Mouse (Mus musculus) stomach, embryonic 16.5 days (tissue): ENCODE measurements around the gene Trp53i11. TPM values are rescaled to one million over a fixed set of nuclear protein-coding genes. Genes with fewer than 3 reads are reported as not detected.

Experiments used
- ATAC-seq: fragments of 200-750 bp; cut with Nextera tagmentation; 2 replicates; pipeline ENCODE4 v1.8.0; 2017; ENCODE audit warnings: moderate number of reproducible peaks, moderate TSS enrichment; ENCODE audit not compliant: insufficient read depth, low FRiP score
- H3K27ac ChIP-seq: fragments of 300-500 bp; sonication (generic); 2 replicates; pipeline ENCODE4 v1.5.1; 2014; ENCODE audit warnings: low read length
- H3K27me3 ChIP-seq: fragments of 300-500 bp; sonication (generic); 2 replicates; pipeline ENCODE4 v1.6.1; 2014; ENCODE audit warnings: low read length, control low read depth, mixed read lengths; ENCODE audit not compliant: control insufficient read depth, insufficient read depth
- H3K36me3 ChIP-seq: fragments of 300-500 bp; sonication (generic); 2 replicates; pipeline ENCODE4 v1.6.1; 2014; ENCODE audit warnings: low read length; ENCODE audit not compliant: control insufficient read depth, insufficient read depth
- H3K4me1 ChIP-seq: fragments of 300-500 bp; sonication (generic); 2 replicates; pipeline ENCODE4 v1.6.1; 2014; ENCODE audit warnings: low read length, control low read depth, mixed read lengths; ENCODE audit not compliant: control insufficient read depth, insufficient read depth
- H3K4me2 ChIP-seq: fragments of 300-500 bp; sonication (generic); 2 replicates; pipeline ENCODE4 v1.6.1; 2014; ENCODE audit warnings: low read depth, low read length, mixed read lengths
- H3K4me3 ChIP-seq: fragments of 300-500 bp; sonication (generic); replicated peaks from 2 replicates; pipeline ENCODE4 v1.5.1; 2014; ENCODE audit warnings: mild to moderate bottlenecking, low read length
- H3K9ac ChIP-seq: fragments of 300-500 bp; sonication (generic); 2 replicates; pipeline ENCODE4 v1.6.1; 2014; ENCODE audit warnings: low read length
- H3K9me3 ChIP-seq: fragments of 300-500 bp; sonication (generic); replicated peaks from 2 replicates; pipeline ENCODE4 v1.6.1; 2016; ENCODE audit warnings: low read length, control low read depth; ENCODE audit not compliant: control insufficient read depth
- WGBS: fragments of 180-500 bp; shearing (Covaris S2); extraction: QIAGEN DNeasy Blood & Tissue Kit; methylation state at CpG from one replicate; pipeline ENCODE4 v1.1.7; 2014; 5-methylcytosine and 5-hydroxymethylcytosine counted together
- polyA plus RNA-seq: library from polyadenylated mRNA; unstranded; fragments of >200 nt; fragmentation: Nextera tagmentation; extraction: Ambion mirVana; gene quantifications from 2 replicates; pipeline ENCODE4 v1.2.1, GENCODE M21; 2015

The Trp53i11 gene
- polyA plus RNA-seq, 1 experiment from 2014 or later, result 34.0 TPM

DNA sequence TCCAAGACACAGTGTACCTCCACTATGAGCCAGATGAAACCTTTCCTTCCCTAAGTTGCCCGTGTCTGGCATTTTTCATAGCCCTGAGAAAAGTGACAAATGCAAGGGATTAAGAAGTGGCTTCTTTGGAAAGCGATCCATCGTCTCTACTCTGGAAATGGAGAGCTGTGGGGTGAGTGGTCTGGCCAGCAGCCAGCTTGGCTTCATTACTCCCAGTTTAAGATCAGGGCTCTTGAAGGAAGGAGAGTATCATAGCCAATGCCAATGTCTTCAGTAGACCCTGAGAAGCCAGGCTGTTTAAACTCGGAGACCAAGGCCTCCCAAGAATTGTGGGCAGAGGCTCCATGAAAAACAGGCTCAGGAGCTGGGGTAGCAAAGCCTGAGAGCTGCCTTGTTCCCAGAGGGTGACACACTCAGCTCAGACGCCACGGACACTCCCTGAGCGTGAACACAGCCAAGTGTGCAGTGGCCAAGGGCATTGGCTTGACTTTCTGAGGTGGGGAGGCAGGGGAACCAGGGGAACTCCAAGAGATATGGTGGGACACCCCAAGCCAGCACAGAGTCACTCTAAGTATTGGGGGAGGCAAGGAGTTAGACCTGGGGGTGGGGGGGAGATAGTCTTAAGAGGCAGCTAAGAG lies 31.1 kb downstream of the Trp53i11 start:
- Histone ChIP-seq H3K4me2 (no peak overlapping the region), H3K9ac (0 out of 2 replicates have a peak overlapping the region, but pooled peaks have one; percentile 5), H3K36me3 (no peaks in the 10 kb centered on the region), H3K4me1 (peaks cover 10% of the 10 kb centered on the region), H3K27me3 (no peaks in the 10 kb centered on the region), H3K9me3 (no peaks in the 10 kb centered on the region), H3K27ac (no peak overlapping the region), H3K4me3 (no peak overlapping the region)
- ATAC-seq, result no peak
- 65% methylated on average over 7 of the region's 7 CpGs for WGBS

DNA sequence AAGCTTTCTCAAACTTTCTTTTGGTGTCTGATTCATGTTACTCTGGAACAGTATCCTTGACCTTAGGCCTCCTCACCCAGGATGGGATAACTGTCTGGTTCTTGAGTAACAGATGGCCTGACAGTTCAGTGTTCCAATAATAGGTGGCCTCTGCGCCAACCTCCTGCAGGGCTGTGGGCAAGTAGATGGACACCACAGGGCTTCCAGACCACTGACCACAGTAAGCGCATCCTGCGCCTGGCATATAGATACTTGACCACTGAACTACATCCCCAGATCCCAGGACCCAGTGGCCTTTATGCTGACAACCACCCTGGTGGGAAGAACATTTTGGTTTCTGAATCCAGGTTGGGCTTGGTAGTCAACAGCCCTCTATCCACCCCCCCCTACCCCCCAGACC lies 32.2 kb downstream of the Trp53i11 start:
- H3K4me1 ChIP-seq, result peaks cover 10% of the 10 kb centered on the region
- no peak overlapping the region for H3K4me3 ChIP-seq
- H3K9me3 ChIP-seq, result no peaks in the 10 kb centered on the region
- 94% methylated on average over 3 of the region's 3 CpGs for WGBS
- H3K4me2 ChIP-seq, result no peak overlapping the region
- no peak overlapping the region for H3K27ac ChIP-seq
- no peaks in the 10 kb centered on the region for H3K27me3 ChIP-seq
- ATAC-seq, result no peak
- no peak overlapping the region for H3K9ac ChIP-seq
- no peaks in the 10 kb centered on the region for H3K36me3 ChIP-seq

GRCm38 (mm10) chr2:93220447-93220846 lies 33.1 kb downstream of the Trp53i11 start:
- H3K9ac ChIP-seq, result no peak overlapping the region
- 62% methylated on average over 5 of the region's 5 CpGs for WGBS
- no peaks in the 10 kb centered on the region for H3K9me3 ChIP-seq
- H3K4me3 ChIP-seq, result no peak overlapping the region
- H3K27ac ChIP-seq, result no peak overlapping the region
- ATAC-seq, result no peak
- no peak overlapping the region for H3K4me2 ChIP-seq
- H3K36me3 ChIP-seq, result no peaks in the 10 kb centered on the region
- peaks cover 10% of the 10 kb centered on the region for H3K4me1 ChIP-seq
- no peaks in the 10 kb centered on the region for H3K27me3 ChIP-seq

GRCm38 (mm10) chr2:93223463-93223862 lies 36.1 kb downstream of the Trp53i11 start:
- WGBS, result 35% methylated on average over 6 of the region's 6 CpGs
- Histone ChIP-seq H3K9me3 (no peaks in the 10 kb centered on the region), H3K36me3 (no peaks in the 10 kb centered on the region), H3K27me3 (no peaks in the 10 kb centered on the region), H3K4me2 (no peak overlapping the region), H3K27ac (no peak overlapping the region), H3K4me1 (peaks cover 21% of the 10 kb centered on the region), H3K9ac (no peak overlapping the region), H3K4me3 (no peak overlapping the region)
- ATAC-seq, result no peak

DNA sequence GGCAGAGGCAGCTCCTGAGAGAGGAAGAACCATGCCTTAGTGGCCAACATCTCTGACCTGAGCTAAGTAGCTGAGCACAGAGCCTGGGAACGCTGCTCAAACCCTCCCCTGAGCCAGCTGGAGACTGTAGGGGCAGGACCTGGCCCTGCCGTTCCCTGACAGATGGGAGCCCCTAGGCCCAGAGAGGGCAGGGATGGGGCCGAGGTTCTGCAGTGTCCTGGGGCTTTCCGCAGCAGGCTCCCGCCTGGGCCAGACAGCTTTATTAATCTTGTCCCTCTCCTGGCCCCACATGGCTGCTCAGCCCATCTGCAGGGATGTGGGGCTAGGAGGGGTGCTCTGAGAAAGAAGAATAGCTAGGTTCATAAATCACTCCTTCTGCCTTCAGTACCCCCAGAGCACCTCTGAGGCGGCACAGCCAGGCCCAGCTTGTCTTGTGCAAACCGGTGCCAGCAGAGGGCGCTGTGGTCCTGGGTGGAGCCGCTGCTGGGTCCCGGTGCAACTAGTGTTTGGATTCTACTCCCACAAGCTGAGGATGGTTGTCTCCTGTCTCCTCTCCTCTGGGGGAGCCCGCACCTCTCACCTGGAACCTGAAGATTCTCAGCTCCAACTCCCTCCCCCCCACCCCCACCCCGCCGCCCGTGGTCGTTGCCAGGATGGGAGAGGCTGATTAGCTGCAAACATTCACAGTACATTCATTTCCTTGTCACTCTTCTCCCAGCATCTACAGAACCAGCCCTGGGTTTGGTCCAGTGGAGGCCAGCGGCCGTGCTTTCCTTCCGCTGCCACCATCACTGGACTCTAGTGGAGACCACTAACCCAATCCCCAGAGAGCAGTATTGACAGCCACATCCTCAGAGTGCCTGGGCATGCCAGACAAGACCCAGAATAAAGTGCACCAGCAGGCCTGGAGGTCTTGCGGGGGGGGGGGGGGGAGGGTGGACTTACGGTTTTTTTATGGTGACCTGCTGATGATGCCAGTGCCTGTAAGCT lies 39.6 kb downstream of the Trp53i11 start:
- peak overlapping the region; percentile 28; the same call in 1 of the 2 replicates for H3K4me2 ChIP-seq
- peaks cover 24% of the 10 kb centered on the region for H3K4me1 ChIP-seq
- peak overlapping the region; percentile 45; the same call in 1 of the 2 replicates for H3K27ac ChIP-seq
- no peaks in the 10 kb centered on the region for H3K36me3 ChIP-seq
- no peak overlapping the region for H3K4me3 ChIP-seq
- 15% methylated on average over 19 of the region's 20 CpGs for WGBS
- H3K9ac ChIP-seq, result peak overlapping the region; percentile 56
- peak; percentile 66; the same call in 1 of the 2 replicates for ATAC-seq
- H3K9me3 ChIP-seq, result no peaks in the 10 kb centered on the region
- no peaks in the 10 kb centered on the region for H3K27me3 ChIP-seq

GRCm38 (mm10) chr2:93227713-93228479 lies 40.5 kb downstream of the Trp53i11 start:
- ATAC-seq, result peak; percentile 51
- WGBS, result 54% methylated on average over 9 of the region's 9 CpGs
- H3K4me3 ChIP-seq, result no peak overlapping the region
- H3K36me3 ChIP-seq, result no peaks in the 10 kb centered on the region
- peak overlapping the region; percentile 35; the same call in 1 of the 2 replicates for H3K9ac ChIP-seq
- peaks cover 24% of the 10 kb centered on the region for H3K4me1 ChIP-seq
- H3K9me3 ChIP-seq, result no peaks in the 10 kb centered on the region
- no peaks in the 10 kb centered on the region for H3K27me3 ChIP-seq
- H3K4me2 ChIP-seq, result no peak overlapping the region
- H3K27ac ChIP-seq, result peak overlapping the region; percentile 55; the same call in 1 of the 2 replicates

DNA sequence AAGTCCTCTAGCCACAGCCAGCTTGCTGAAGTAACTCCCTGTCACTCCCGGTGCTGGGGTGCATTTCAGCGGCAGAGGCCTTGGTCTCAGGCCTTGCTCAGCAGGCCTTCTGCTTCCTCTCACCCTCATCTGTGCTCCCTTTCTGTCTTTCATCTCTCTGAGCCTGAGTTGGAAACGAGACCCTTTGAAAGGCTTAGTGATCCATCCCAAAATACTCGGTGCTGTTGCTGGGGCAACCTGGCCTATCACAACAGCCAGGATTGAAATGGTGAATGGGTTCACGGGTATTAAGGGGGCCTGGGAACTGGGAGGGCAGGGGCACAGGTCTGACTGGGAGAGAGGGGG lies 41.1 kb downstream of the Trp53i11 start:
- H3K9ac ChIP-seq, result peak overlapping the region; percentile 35; the same call in 1 of the 2 replicates
- H3K9me3 ChIP-seq, result no peaks in the 10 kb centered on the region
- no peak for ATAC-seq
- H3K27ac ChIP-seq, result peak overlapping the region; percentile 55; the same call in 1 of the 2 replicates
- no peak overlapping the region for H3K4me2 ChIP-seq
- no peaks in the 10 kb centered on the region for H3K27me3 ChIP-seq
- H3K36me3 ChIP-seq, result no peaks in the 10 kb centered on the region
- H3K4me3 ChIP-seq, result no peak overlapping the region
- WGBS, result 32% methylated on average over 5 of the region's 5 CpGs
- peaks cover 24% of the 10 kb centered on the region for H3K4me1 ChIP-seq

- no peak for ATAC-seq
- Histone ChIP-seq H3K4me2 (no peak overlapping the region), H3K36me3 (no peaks in the 10 kb centered on the region), H3K9me3 (no peaks in the 10 kb centered on the region), H3K27ac (no peak overlapping the region), H3K4me3 (no peak overlapping the region), H3K4me1 (peaks cover 17% of the 10 kb centered on the region), H3K27me3 (no peaks in the 10 kb centered on the region), H3K9ac (no peak overlapping the region)
- WGBS, result 52% methylated on average over 1 of the region's 1 CpGs
These were observed 44.8 kb downstream of the Trp53i11 start for GRCm38 (mm10) chr2:93232141-93232540.
